Mouse (Mus musculus) A20 (cell line): ENCODE results near the gene Chchd3.

Experiments
- DNase-seq: peaks from one replicate; pipeline ENCODE4 v3.0.0-alpha.2; 2011; ENCODE audit warnings: low read depth, low spot score

The Chchd3 gene

GRCm38 (mm10) chr6:33059735-33060576, at the start of gene Chchd3:
Gene Chchd3, minus strand, starts transcription at chr6:33060260.
- DNase-seq = peak; percentile 97

GRCm38 (mm10) chr6:33104661-33105060, 44.6 kb upstream of the Chchd3 start:
- no peak for DNase-seq

GRCm38 (mm10) chr6:33098903-33099302, 38.8 kb upstream of the Chchd3 start:
- DNase-seq = no peak

- no peak for DNase-seq
Observed at GRCm38 (mm10) chr6:33094671-33095233, 34.7 kb upstream of the Chchd3 start.

- no peak for DNase-seq
Observed at GRCm38 (mm10) chr6:33080186-33080585, 20.1 kb upstream of the Chchd3 start.

- DNase-seq = no peak
Observed at GRCm38 (mm10) chr6:33078260-33078936, 18.3 kb upstream of the Chchd3 start.

GRCm38 (mm10) chr6:33066462-33066861, 6.4 kb upstream of the Chchd3 start:
- DNase-seq = no peak

GRCm38 (mm10) chr6:33059276-33059675, 784 bp downstream of the Chchd3 start:
- peak; percentile 36 for DNase-seq

GRCm38 (mm10) chr6:33056392-33056791, 3.7 kb downstream of the Chchd3 start:
- DNase-seq = no peak

GRCm38 (mm10) chr6:33055663-33056062, 4.4 kb downstream of the Chchd3 start:
- no peak for DNase-seq

- no peak for DNase-seq
Observed at GRCm38 (mm10) chr6:33054946-33055345, 5.1 kb downstream of the Chchd3 start.

GRCm38 (mm10) chr6:33051642-33052041, 8.4 kb downstream of the Chchd3 start:
- peak; percentile 86 for DNase-seq

- no peak for DNase-seq
Observed at GRCm38 (mm10) chr6:33049705-33050420, 10.2 kb downstream of the Chchd3 start.

- no peak for DNase-seq
Observed at GRCm38 (mm10) chr6:33043480-33043879, 16.6 kb downstream of the Chchd3 start.

GRCm38 (mm10) chr6:33042880-33043279, 17.2 kb downstream of the Chchd3 start:
- DNase-seq = no peak

GRCm38 (mm10) chr6:33041978-33042377, 18.1 kb downstream of the Chchd3 start:
- DNase-seq = no peak

GRCm38 (mm10) chr6:33040360-33041090, 19.5 kb downstream of the Chchd3 start:
- DNase-seq = no peak

- DNase-seq = no peak
Observed at GRCm38 (mm10) chr6:33032543-33032942, 27.5 kb downstream of the Chchd3 start.

GRCm38 (mm10) chr6:33031631-33032030, 28.4 kb downstream of the Chchd3 start:
- DNase-seq = no peak

GRCm38 (mm10) chr6:33028296-33028695, 31.8 kb downstream of the Chchd3 start:
- no peak for DNase-seq

- no peak for DNase-seq
Observed at GRCm38 (mm10) chr6:33025041-33025440, 35.0 kb downstream of the Chchd3 start.
